9 mouse cellular contexts compared by ENCODE assay signal in genomic region chr11:69126706-69127095, GRCm38 (mm10). TPM values are rescaled to one million over a fixed set of nuclear protein-coding genes. Genes with fewer than 3 reads are reported as not detected.
DNase-seq lines count a peak whose midpoint lies in the region; ATAC-seq and TF ChIP-seq lines count a peak whose summit lies in the region.
"Had no signal": no experiment of that assay in that cellular context is flagged by ENCODE, and none has a peak within 500 bp of the region (broad histone marks: within the 10 kb centered on the region; RNA-seq: fewer than 3 reads in every experiment).

No protein-coding gene starts in this region.

- H3K4me2 ChIP-seq in intestine, embryonic 14.5 days (ENCODE audit: low read length) = peak overlapping the region; percentile 69
- H3K4me2 ChIP-seq in intestine, postnatal 0 days (replicated peaks; ENCODE audit: low read depth) = no peak overlapping the region
- H3K4me2 ChIP-seq in midbrain, embryonic 12.5 days (replicated peaks) = peak overlapping the region; percentile 77; the same call in 1 of the 2 replicates

- H3K27ac ChIP-seq in intestine, embryonic 14.5 days (ENCODE audit: low read depth) = no peak overlapping the region
- H3K27ac ChIP-seq in intestine, postnatal 0 days (ENCODE audit: low read depth, low read length) = no peak overlapping the region
- H3K27ac ChIP-seq in hindbrain, embryonic 10.5 days = no peak overlapping the region
- no peak overlapping the region for H3K27ac ChIP-seq in midbrain, embryonic 12.5 days (replicated peaks)

- no peaks in the 10 kb centered on the region for H3K9me3 ChIP-seq in intestine, embryonic 14.5 days (ENCODE audit: control insufficient read depth, low read length)
- no peaks in the 10 kb centered on the region for H3K9me3 ChIP-seq in intestine, postnatal 0 days (ENCODE audit: control insufficient read depth)
- no peaks in the 10 kb centered on the region for H3K9me3 ChIP-seq in hindbrain, embryonic 10.5 days
- H3K9me3 ChIP-seq in midbrain, embryonic 12.5 days = no peaks in the 10 kb centered on the region

- WGBS in intestine, embryonic 14.5 days = 57% methylated on average over 2 of the region's 2 CpGs
- WGBS in intestine, postnatal 0 days = 59% methylated on average over 2 of the region's 2 CpGs
- 54% methylated on average over 2 of the region's 2 CpGs for WGBS in hindbrain, embryonic 10.5 days
- WGBS in midbrain, embryonic 12.5 days = 61% methylated on average over 2 of the region's 2 CpGs

- no peak overlapping the region for H3K9ac ChIP-seq in intestine, embryonic 14.5 days (ENCODE audit: low read length)
- no peak overlapping the region for H3K9ac ChIP-seq in intestine, postnatal 0 days (ENCODE audit: low read depth, low read length)
- H3K9ac ChIP-seq in midbrain, embryonic 12.5 days (replicated peaks) = no peak overlapping the region

- TF ChIP-seq CTCF in intestine, postnatal 0 days (IDR thresholded peaks at IDR 0.05; ENCODE audit: low read depth) = no peak

- peaks cover 7% of the 10 kb centered on the region; the same call in 1 of the 2 replicates for H3K4me1 ChIP-seq in intestine, embryonic 14.5 days (replicated peaks; ENCODE audit: control insufficient read depth, insufficient read depth, low read length)
- H3K4me1 ChIP-seq in intestine, postnatal 0 days (replicated peaks; ENCODE audit: control insufficient read depth, insufficient read depth, low read length) = no peaks in the 10 kb centered on the region
- H3K4me1 ChIP-seq in hindbrain, embryonic 10.5 days (replicated peaks) = peaks cover 29% of the 10 kb centered on the region
- H3K4me1 ChIP-seq in midbrain, embryonic 12.5 days = peaks cover 17% of the 10 kb centered on the region

- 0 out of 2 replicates have a peak overlapping the region, but pooled peaks have one; percentile 58 for H3K4me3 ChIP-seq in intestine, embryonic 14.5 days (ENCODE audit: low read depth, low read length)
- H3K4me3 ChIP-seq in intestine, postnatal 0 days (ENCODE audit: low read depth, low read length) = no peak overlapping the region
- H3K4me3 ChIP-seq in hindbrain, embryonic 10.5 days = peak overlapping the region; percentile 92
- H3K4me3 ChIP-seq in midbrain, embryonic 12.5 days = no peak overlapping the region

- no peaks in the 10 kb centered on the region for H3K27me3 ChIP-seq in intestine, embryonic 14.5 days (replicated peaks; ENCODE audit: control insufficient read depth, insufficient read depth, low read length)
- peaks cover 7% of the 10 kb centered on the region; the same call in 1 of the 2 replicates for H3K27me3 ChIP-seq in intestine, postnatal 0 days (replicated peaks; ENCODE audit: control insufficient read depth, insufficient read depth, low read length)
- peaks cover 40% of the 10 kb centered on the region for H3K27me3 ChIP-seq in hindbrain, embryonic 10.5 days (ENCODE audit: insufficient read depth, poor library complexity, severe bottlenecking)
- H3K27me3 ChIP-seq in midbrain, embryonic 12.5 days = peaks cover 46% of the 10 kb centered on the region

- ATAC-seq in intestine, embryonic 14.5 days (replicated peaks; ENCODE audit: low FRiP score, low TSS enrichment, low read depth) = no peak
- ATAC-seq in intestine, postnatal 0 days = no peak
- no peak for ATAC-seq in midbrain, embryonic 12.5 days (ENCODE audit: low FRiP score, low read depth)

- no peaks in the 10 kb centered on the region for H3K36me3 ChIP-seq in intestine, embryonic 14.5 days (ENCODE audit: control insufficient read depth, insufficient read depth, low read length)
- H3K36me3 ChIP-seq in intestine, postnatal 0 days (ENCODE audit: control insufficient read depth, insufficient read depth) = no peaks in the 10 kb centered on the region
- H3K36me3 ChIP-seq in hindbrain, embryonic 10.5 days = no peaks in the 10 kb centered on the region
- H3K36me3 ChIP-seq in midbrain, embryonic 12.5 days = no peaks in the 10 kb centered on the region

- DNase-seq in intestine, embryonic 14.5 days (ENCODE audit: low spot score) = no peak
- peak; percentile 41 for DNase-seq in ZHBTc4 (ENCODE audit: low read depth, low spot score)
- DNase-seq in hindbrain, embryonic 10.5 days (ENCODE audit: low spot score) = no peak
- DNase-seq in left cerebral cortex, adult 8-10 months (ENCODE audit: low spot score in 2 of 2) = no peak
- no peak for DNase-seq in lung, postnatal 4 days
- DNase-seq in cerebellum, adult 18-20 months = no peak

RNA-seq across cellular contexts. Expression of gene Aloxe3, which starts 1.0 kb away (rescaled TPM):
- 0.18 and 0.71 TPM in 2 replicates for polyA plus RNA-seq in intestine, embryonic 14.5 days (2014; fragmentation: Nextera tagmentation; extraction: Ambion mirVana)
- 0.31 and 0.82 TPM in 2 replicates for polyA plus RNA-seq in intestine, postnatal 0 days (2015; fragmentation: Nextera tagmentation; extraction: Ambion mirVana)
- 0.22 TPM in 1 of 2 replicates, not detected in the other for polyA plus RNA-seq in hindbrain, embryonic 10.5 days (2016; fragmentation: Nextera tagmentation; extraction: Ambion mirVana)
- 0.66 and 0.67 TPM in 2 replicates for polyA plus RNA-seq in midbrain, embryonic 12.5 days (2016; fragmentation: Nextera tagmentation; extraction: Ambion mirVana)
- 10 to 100 TPM in 1 of 4 experiments, 1 to 10 TPM in 3; 5.9 to 11.4 (median 8.9) TPM for total RNA-seq in left cerebral cortex, adult 8-10 months (2022)
- total RNA-seq: granulocyte monocyte progenitor cell, adult 5-6 weeks had no signal

RNA-seq across cellular contexts. Expression of gene 9130213A22Rik, which starts 4.3 kb away (rescaled TPM):
- polyA plus RNA-seq in intestine, embryonic 14.5 days (2014; fragmentation: Nextera tagmentation; extraction: Ambion mirVana) = 0.19 and 0.30 TPM in 2 replicates
- 0.12 and 0.37 TPM in 2 replicates for polyA plus RNA-seq in intestine, postnatal 0 days (2015; fragmentation: Nextera tagmentation; extraction: Ambion mirVana)
- polyA plus RNA-seq in hindbrain, embryonic 10.5 days (2016; fragmentation: Nextera tagmentation; extraction: Ambion mirVana) = 0.13 TPM in 1 of 2 replicates, not detected in the other
- polyA plus RNA-seq in midbrain, embryonic 12.5 days (2016; fragmentation: Nextera tagmentation; extraction: Ambion mirVana) = 0.18 and 0.29 TPM in 2 replicates
- 1 to 10 TPM; 1.1 to 1.4 (median 1.3) TPM for total RNA-seq in left cerebral cortex, adult 8-10 months (2022)
- total RNA-seq: granulocyte monocyte progenitor cell, adult 5-6 weeks had no signal

RNA-seq across cellular contexts. Expression of gene Hes7, which starts 6.5 kb away (rescaled TPM):
- 0.28 and 0.32 TPM in 2 replicates for polyA plus RNA-seq in intestine, embryonic 14.5 days (2014; fragmentation: Nextera tagmentation; extraction: Ambion mirVana)
- 0.21 and 0.37 TPM in 2 replicates for polyA plus RNA-seq in intestine, postnatal 0 days (2015; fragmentation: Nextera tagmentation; extraction: Ambion mirVana)
- polyA plus RNA-seq in hindbrain, embryonic 10.5 days (2016; fragmentation: Nextera tagmentation; extraction: Ambion mirVana) = 0.14 and 0.48 TPM in 2 replicates
- polyA plus RNA-seq in midbrain, embryonic 12.5 days (2016; fragmentation: Nextera tagmentation; extraction: Ambion mirVana) = 0.21 and 0.38 TPM in 2 replicates
- 1 to 10 TPM in 1 of 4 experiments, under 1 TPM in 3; 0.20 to 1.3 (median 0.74) TPM for total RNA-seq in left cerebral cortex, adult 8-10 months (2022)
- total RNA-seq: granulocyte monocyte progenitor cell, adult 5-6 weeks had no signal

RNA-seq across cellular contexts. Expression of gene Alox12b, which starts 30.1 kb away (rescaled TPM):
- 0.12 and 0.28 TPM in 2 replicates for polyA plus RNA-seq in intestine, embryonic 14.5 days (2014; fragmentation: Nextera tagmentation; extraction: Ambion mirVana)
- 0.08 and 0.13 TPM in 2 replicates for polyA plus RNA-seq in intestine, postnatal 0 days (2015; fragmentation: Nextera tagmentation; extraction: Ambion mirVana)
- polyA plus RNA-seq in hindbrain, embryonic 10.5 days (2016; fragmentation: Nextera tagmentation; extraction: Ambion mirVana) = not detected in 2 replicates
- polyA plus RNA-seq in midbrain, embryonic 12.5 days (2016; fragmentation: Nextera tagmentation; extraction: Ambion mirVana) = 0.06 TPM in 1 of 2 replicates, not detected in the other
- total RNA-seq in left cerebral cortex, adult 8-10 months (2022) = 1 to 10 TPM; 5.7 to 8.9 (median 7.7) TPM
- total RNA-seq: granulocyte monocyte progenitor cell, adult 5-6 weeks had no signal

RNA-seq across cellular contexts. Expression of gene Per1, which starts 31.7 kb away (rescaled TPM):
- polyA plus RNA-seq in intestine, embryonic 14.5 days (2014; fragmentation: Nextera tagmentation; extraction: Ambion mirVana) = 10.5 and 13.4 TPM in 2 replicates
- 7.2 and 11.3 TPM in 2 replicates for polyA plus RNA-seq in intestine, postnatal 0 days (2015; fragmentation: Nextera tagmentation; extraction: Ambion mirVana)
- polyA plus RNA-seq in hindbrain, embryonic 10.5 days (2016; fragmentation: Nextera tagmentation; extraction: Ambion mirVana) = 7.8 and 9.8 TPM in 2 replicates
- 9.8 and 10.9 TPM in 2 replicates for polyA plus RNA-seq in midbrain, embryonic 12.5 days (2016; fragmentation: Nextera tagmentation; extraction: Ambion mirVana)
- 100 to 1,000 TPM; 105 to 140 (median 114) TPM for total RNA-seq in left cerebral cortex, adult 8-10 months (2022)

Comparison
In these comparisons a context has a peak if more than half of its experiments do, and no peak if none do; other contexts are left out.
1. H3K4me3 ChIP-seq: peak in intestine, embryonic 14.5 days (single experiment) and hindbrain, embryonic 10.5 days (single experiment); none in intestine, postnatal 0 days (single experiment) and midbrain, embryonic 12.5 days (single experiment).